Mouse (Mus musculus) frontal cortex, postnatal 25 days (tissue): ENCODE results near the gene B4galt1.

ENCODE experiments used
- DNase-seq, 2 experiments: peaks; one replicate each; pipeline ENCODE4 v3.0.0; 2022; ENCODE audit warnings: low spot score in 2 of 2

Gene B4galt1

GRCm38 (mm10) chr4:40843726-40844125 is 10.1 kb downstream of the B4galt1 start:
- DNase-seq = no peak

GRCm38 (mm10) chr4:40840448-40840847 is 13.4 kb downstream of the B4galt1 start:
- no peak for DNase-seq

- no peak for DNase-seq
Observed at GRCm38 (mm10) chr4:40839251-40839650, 14.6 kb downstream of the B4galt1 start.

GRCm38 (mm10) chr4:40837451-40838285 is 16.1 kb downstream of the B4galt1 start:
- no peak for DNase-seq

GRCm38 (mm10) chr4:40837008-40837407 is 16.8 kb downstream of the B4galt1 start:
- DNase-seq = no peak

- DNase-seq = no peak
Observed at GRCm38 (mm10) chr4:40834872-40835271, 18.9 kb downstream of the B4galt1 start.

- no peak for DNase-seq
Observed at GRCm38 (mm10) chr4:40834232-40834786, 19.5 kb downstream of the B4galt1 start.

- DNase-seq = no peak
Observed at GRCm38 (mm10) chr4:40833381-40834231, 20.2 kb downstream of the B4galt1 start.

- no peak for DNase-seq
Observed at GRCm38 (mm10) chr4:40830530-40830929, 23.3 kb downstream of the B4galt1 start.

GRCm38 (mm10) chr4:40829654-40830400 is 24.0 kb downstream of the B4galt1 start:
- no peak for DNase-seq

- no peak for DNase-seq
Observed at GRCm38 (mm10) chr4:40828910-40829309, 24.9 kb downstream of the B4galt1 start.

GRCm38 (mm10) chr4:40827926-40828325 is 25.9 kb downstream of the B4galt1 start:
- DNase-seq = no peak

- DNase-seq = no peak
Observed at GRCm38 (mm10) chr4:40826810-40827209, 27.0 kb downstream of the B4galt1 start.

GRCm38 (mm10) chr4:40825981-40826380 is 27.8 kb downstream of the B4galt1 start:
- DNase-seq = no peak

- DNase-seq = no peak
Observed at GRCm38 (mm10) chr4:40825146-40825545, 28.7 kb downstream of the B4galt1 start.

- DNase-seq = no peak
Observed at GRCm38 (mm10) chr4:40824505-40824904, 29.3 kb downstream of the B4galt1 start.

- DNase-seq = no peak
Observed at GRCm38 (mm10) chr4:40823664-40824063, 30.1 kb downstream of the B4galt1 start.

GRCm38 (mm10) chr4:40823151-40823550 is 30.7 kb downstream of the B4galt1 start:
- no peak for DNase-seq

GRCm38 (mm10) chr4:40821303-40822023 is 32.3 kb downstream of the B4galt1 start:
- no peak for DNase-seq

GRCm38 (mm10) chr4:40820903-40821302 is 32.9 kb downstream of the B4galt1 start:
- no peak for DNase-seq

GRCm38 (mm10) chr4:40820024-40820423 is 33.8 kb downstream of the B4galt1 start:
- no peak for DNase-seq
